Mouse (Mus musculus): ENCODE results near the gene Krtap12-1. TPM values are rescaled to one million over a fixed set of nuclear protein-coding genes. Genes with fewer than 3 reads are reported as not detected.
"Not testable (repeated sequence)": the region's sequence is repeated elsewhere in the genome, so short reads cannot be mapped to it uniquely, and the experiment has no call there.

The Krtap12-1 gene
- total and polyA plus RNA-seq, 3 experiments, result not detected

- Histone ChIP-seq H3K27me3 (ENCODE audit: insufficient read depth, low read length) (peaks cover 67% of the 10 kb centered on the region), H3K36me3 (replicated peaks) (no peaks in the 10 kb centered on the region), H3K4me1 (ENCODE audit: insufficient read depth, low read depth, low read length) (no peaks in the 10 kb centered on the region; the same call in none of the 2 replicates), H3K9me3 (replicated peaks) (no peaks in the 10 kb centered on the region), H3K4me3 (ENCODE audit: low read depth, low read length) (no peak within 1 kb of the TSS)
- TF ChIP-seq GATA1 (IDR thresholded peaks at IDR 0.05; ENCODE audit: borderline replicate concordance, low read length) (no peak), TAL1 (conservative IDR thresholded peaks at IDR 0.05; ENCODE audit: low read depth, low read length) (no peak), CTCF (IDR thresholded peaks at IDR 0.05; ENCODE audit: low read depth, low read length) (no peak), GATA2 (IDR thresholded peaks at IDR 0.05; ENCODE audit: borderline replicate concordance, low read depth, low read length) (no peak), POLR2AphosphoS5 (IDR thresholded peaks at IDR 0.05; ENCODE audit: insufficient replicate concordance, low read depth, low read length) (no peak)
- ATAC-seq (ENCODE audit: extremely low read depth, insufficient number of reproducible peaks, low FRiP score, poor library complexity, severe bottlenecking) (no peak), DNase-seq (ENCODE audit: low spot score) (no peak)
Observed at GRCm38 (mm10) chr10:77685895-77686664, 34.3 kb upstream of the Krtap12-1 start, which contains the start of gene Tspear. TSS of gene Tspear (plus strand) at chr10:77686569.

GRCm38 (mm10) chr10:77687021-77687420, 33.4 kb upstream of the Krtap12-1 start:
- Histone ChIP-seq H3K4me3 (ENCODE audit: low read depth, low read length) (no peak overlapping the region), H3K9me3 (replicated peaks) (no peaks in the 10 kb centered on the region), H3K27me3 (ENCODE audit: insufficient read depth, low read length) (peaks cover 74% of the 10 kb centered on the region), H3K36me3 (replicated peaks) (no peaks in the 10 kb centered on the region), H3K4me1 (ENCODE audit: insufficient read depth, low read depth, low read length) (no peaks in the 10 kb centered on the region; the same call in none of the 2 replicates)
- DNase-seq (ENCODE audit: low spot score), result no peak
- TF ChIP-seq GATA2 (IDR thresholded peaks at IDR 0.05; ENCODE audit: borderline replicate concordance, low read depth, low read length) (no peak), TAL1 (conservative IDR thresholded peaks at IDR 0.05; ENCODE audit: low read depth, low read length) (no peak), POLR2AphosphoS5 (IDR thresholded peaks at IDR 0.05; ENCODE audit: insufficient replicate concordance, low read depth, low read length) (no peak), CTCF (IDR thresholded peaks at IDR 0.05; ENCODE audit: low read depth, low read length) (no peak), GATA1 (IDR thresholded peaks at IDR 0.05; ENCODE audit: borderline replicate concordance, low read length) (no peak)
- ATAC-seq (ENCODE audit: extremely low read depth, insufficient number of reproducible peaks, low FRiP score, poor library complexity, severe bottlenecking), result no peak

GRCm38 (mm10) chr10:77690356-77690807, 30.0 kb upstream of the Krtap12-1 start, which contains the start of gene Gm19402:
TSS of gene Gm19402 (minus strand) at chr10:77690757.
- peaks cover 66% of the 10 kb centered on the region for H3K27me3 ChIP-seq (ENCODE audit: insufficient read depth, low read length)
- not testable (repeated sequence) for H3K36me3 ChIP-seq (replicated peaks); H3K4me3 ChIP-seq (ENCODE audit: low read depth, low read length); H3K4me1 ChIP-seq (ENCODE audit: insufficient read depth, low read depth, low read length); DNase-seq (ENCODE audit: low spot score); H3K9me3 ChIP-seq (replicated peaks); ATAC-seq (ENCODE audit: extremely low read depth, insufficient number of reproducible peaks, low FRiP score, poor library complexity, severe bottlenecking)

- TF ChIP-seq CTCF (IDR thresholded peaks at IDR 0.05; ENCODE audit: low read depth, low read length) (no peak), POLR2AphosphoS5 (IDR thresholded peaks at IDR 0.05; ENCODE audit: insufficient replicate concordance, low read depth, low read length) (no peak), GATA2 (IDR thresholded peaks at IDR 0.05; ENCODE audit: borderline replicate concordance, low read depth, low read length) (no peak), TAL1 (conservative IDR thresholded peaks at IDR 0.05; ENCODE audit: low read depth, low read length) (no peak), GATA1 (IDR thresholded peaks at IDR 0.05; ENCODE audit: borderline replicate concordance, low read length) (no peak)
- no peaks in the 10 kb centered on the region for H3K9me3 ChIP-seq (replicated peaks)
- ATAC-seq (ENCODE audit: extremely low read depth, insufficient number of reproducible peaks, low FRiP score, poor library complexity, severe bottlenecking), result no peak
- DNase-seq (ENCODE audit: low spot score), result no peak
- H3K27me3 ChIP-seq (ENCODE audit: insufficient read depth, low read length), result peaks cover 29% of the 10 kb centered on the region; the same call in 1 of the 2 replicates
- H3K4me3 ChIP-seq (ENCODE audit: low read depth, low read length), result no peak within 1 kb of the TSS
- H3K36me3 ChIP-seq (replicated peaks), result no peaks in the 10 kb centered on the region
- peaks cover 2% of the 10 kb centered on the region; the same call in 1 of the 2 replicates for H3K4me1 ChIP-seq (ENCODE audit: insufficient read depth, low read depth, low read length)
Observed at GRCm38 (mm10) chr10:77697133-77697532, 23.3 kb upstream of the Krtap12-1 start, which contains the start of gene Gm9508. TSS of gene Gm9508 (minus strand) at chr10:77697233.

GRCm38 (mm10) chr10:77706326-77706725, 14.1 kb upstream of the Krtap12-1 start, which contains the start of gene Gm10272:
TSS of gene Gm10272 (plus strand) at chr10:77706626.
- peaks cover 9% of the 10 kb centered on the region for H3K27me3 ChIP-seq (ENCODE audit: insufficient read depth, low read length)
- no peaks in the 10 kb centered on the region for H3K4me1 ChIP-seq (ENCODE audit: insufficient read depth, low read depth, low read length)
- no peaks in the 10 kb centered on the region for H3K36me3 ChIP-seq (replicated peaks)
- DNase-seq (ENCODE audit: low spot score), result no peak
- TF ChIP-seq POLR2AphosphoS5 (IDR thresholded peaks at IDR 0.05; ENCODE audit: insufficient replicate concordance, low read depth, low read length) (no peak), CTCF (IDR thresholded peaks at IDR 0.05; ENCODE audit: low read depth, low read length) (no peak)
- ATAC-seq (ENCODE audit: extremely low read depth, insufficient number of reproducible peaks, low FRiP score, poor library complexity, severe bottlenecking), result no peak
- H3K9me3 ChIP-seq (replicated peaks), result no peaks in the 10 kb centered on the region
- H3K4me3 ChIP-seq (ENCODE audit: low read depth, low read length), result no peak within 1 kb of the TSS

- TF ChIP-seq CTCF (IDR thresholded peaks at IDR 0.05; ENCODE audit: low read depth, low read length), result no peak
- no peak for TF ChIP-seq GATA1 (IDR thresholded peaks at IDR 0.05; ENCODE audit: borderline replicate concordance, low read length)
- TF ChIP-seq TAL1 (conservative IDR thresholded peaks at IDR 0.05; ENCODE audit: low read depth, low read length), result no peak
- TF ChIP-seq POLR2AphosphoS5 (IDR thresholded peaks at IDR 0.05; ENCODE audit: insufficient replicate concordance, low read depth, low read length), result no peak
- no peak for TF ChIP-seq GATA2 (IDR thresholded peaks at IDR 0.05; ENCODE audit: borderline replicate concordance, low read depth, low read length)
- no peak overlapping the region for H3K4me3 ChIP-seq (ENCODE audit: low read depth, low read length)
- H3K9me3 ChIP-seq (replicated peaks), result no peaks in the 10 kb centered on the region
- H3K36me3 ChIP-seq (replicated peaks), result no peaks in the 10 kb centered on the region
- H3K27me3 ChIP-seq (ENCODE audit: insufficient read depth, low read length), result peaks cover 17% of the 10 kb centered on the region
- ATAC-seq (ENCODE audit: extremely low read depth, insufficient number of reproducible peaks, low FRiP score, poor library complexity, severe bottlenecking) (no peak), DNase-seq (ENCODE audit: low spot score) (no peak)
- H3K4me1 ChIP-seq (ENCODE audit: insufficient read depth, low read depth, low read length), result no peaks in the 10 kb centered on the region
Observed at GRCm38 (mm10) chr10:77709831-77710230, 10.6 kb upstream of the Krtap12-1 start.

GRCm38 (mm10) chr10:77711157-77711556, 9.2 kb upstream of the Krtap12-1 start, which contains the start of gene Gm10024:
TSS of gene Gm10024 (plus strand) at chr10:77711457.
- H3K4me1 ChIP-seq (ENCODE audit: insufficient read depth, low read depth, low read length); H3K9me3 ChIP-seq (replicated peaks); DNase-seq (ENCODE audit: low spot score); H3K36me3 ChIP-seq (replicated peaks); H3K4me3 ChIP-seq (ENCODE audit: low read depth, low read length); ATAC-seq (ENCODE audit: extremely low read depth, insufficient number of reproducible peaks, low FRiP score, poor library complexity, severe bottlenecking): not testable (repeated sequence)
- H3K27me3 ChIP-seq (ENCODE audit: insufficient read depth, low read length), result peaks cover 21% of the 10 kb centered on the region

All from G1E (cell line).